Mouse (Mus musculus) neural tube, embryonic 12.5 days (tissue): ENCODE measurements around the gene Lnpk. TPM values are rescaled to one million over a fixed set of nuclear protein-coding genes. Genes with fewer than 3 reads are reported as not detected.

Experiments
- ATAC-seq: fragments of 200-750 bp; cut with Nextera tagmentation; 2 replicates; pipeline ENCODE4 v1.8.0; 2017; ENCODE audit warnings: low read depth, mild to moderate bottlenecking, moderate TSS enrichment, moderate library complexity; ENCODE audit not compliant: low FRiP score
- H3K27ac ChIP-seq: fragments of 300-500 bp; sonication (generic); 2 replicates; pipeline ENCODE4 v1.5.1; 2016
- H3K27me3 ChIP-seq: fragments of 300-500 bp; sonication (generic); replicated peaks from 2 replicates; pipeline ENCODE4 v1.6.1; 2016; ENCODE audit warnings: mild to moderate bottlenecking
- H3K36me3 ChIP-seq: fragments of 300-500 bp; sonication (generic); 2 replicates; pipeline ENCODE4 v1.6.1; 2016; ENCODE audit warnings: mild to moderate bottlenecking
- H3K4me1 ChIP-seq: fragments of 300-500 bp; sonication (generic); 2 replicates; pipeline ENCODE4 v1.6.1; 2016
- H3K4me2 ChIP-seq: fragments of 300-500 bp; sonication (generic); replicated peaks from 2 replicates; pipeline ENCODE4 v1.6.1; 2016; ENCODE audit warnings: mild to moderate bottlenecking
- H3K4me3 ChIP-seq: fragments of 300-500 bp; sonication (generic); 2 replicates; pipeline ENCODE4 v1.5.1; 2016
- H3K9ac ChIP-seq: fragments of 300-500 bp; sonication (generic); 2 replicates; pipeline ENCODE4 v1.6.1; 2016; ENCODE audit warnings: mild to moderate bottlenecking
- H3K9me3 ChIP-seq: fragments of 300-500 bp; sonication (generic); 2 replicates; pipeline ENCODE4 v1.6.1; 2016; ENCODE audit warnings: mild to moderate bottlenecking
- WGBS: fragments of 180-500 bp; shearing (Covaris S2); methylation state at CpG from one replicate; pipeline ENCODE4 v1.1.7; 2016; 5-methylcytosine and 5-hydroxymethylcytosine counted together
- polyA plus RNA-seq: library from polyadenylated mRNA; unstranded; fragments of >200 nt; fragmentation: Nextera tagmentation; extraction: Ambion mirVana; gene quantifications from 2 replicates; pipeline ENCODE4 v1.2.1, GENCODE M21; 2016

Gene Lnpk
- polyA plus RNA-seq, 1 experiment from 2014 or later: 51.7 TPM

GRCm38 (mm10) chr2:74482651-74483050 lies 96.6 kb downstream of the Lnpk start:
- H3K36me3 ChIP-seq: no peaks in the 10 kb centered on the region
- H3K9ac ChIP-seq: no peak overlapping the region
- no peak overlapping the region for H3K4me3 ChIP-seq
- WGBS: 94% methylated on average over 10 of the region's 10 CpGs
- no peak for ATAC-seq
- no peak overlapping the region for H3K4me2 ChIP-seq
- no peak overlapping the region for H3K27ac ChIP-seq
- no peaks in the 10 kb centered on the region for H3K9me3 ChIP-seq
- H3K4me1 ChIP-seq: no peaks in the 10 kb centered on the region
- no peaks in the 10 kb centered on the region; the same call in 1 of the 2 replicates for H3K27me3 ChIP-seq

GRCm38 (mm10) chr2:74482086-74482485 lies 97.1 kb downstream of the Lnpk start:
- Histone ChIP-seq H3K27ac (no peak overlapping the region), H3K27me3 (no peaks in the 10 kb centered on the region; the same call in 1 of the 2 replicates), H3K4me3 (no peak overlapping the region), H3K4me2 (no peak overlapping the region), H3K9ac (no peak overlapping the region), H3K9me3 (no peaks in the 10 kb centered on the region), H3K4me1 (no peaks in the 10 kb centered on the region), H3K36me3 (no peaks in the 10 kb centered on the region)
- ATAC-seq: no peak
- WGBS: 91% methylated on average over 10 of the region's 10 CpGs

Other genes with a start within 250 kb of the Lnpk start
- 1.1 and 1.2 TPM in 2 replicates for gene Evx2, start 80.1 kb upstream of the Lnpk start, polyA plus RNA-seq
- gene Hoxd13, start 88.9 kb upstream of the Lnpk start, polyA plus RNA-seq: 0.57 and 2.5 TPM in 2 replicates
- gene Hoxd12, start 95.6 kb upstream of the Lnpk start, polyA plus RNA-seq: 4.1 and 8.0 TPM in 2 replicates
- gene Hoxd11, start 100.1 kb upstream of the Lnpk start, polyA plus RNA-seq: 19.1 and 25.2 TPM in 2 replicates
- gene Hoxd10, start 112.5 kb upstream of the Lnpk start, polyA plus RNA-seq: 48.9 and 49.0 TPM in 2 replicates
- gene Hoxd9, start 118.3 kb upstream of the Lnpk start, polyA plus RNA-seq: 34.4 and 36.8 TPM in 2 replicates
- gene Hoxd8, start 125.2 kb upstream of the Lnpk start, polyA plus RNA-seq: 20.8 and 21.4 TPM in 2 replicates
- gene Hoxd3, start 132.5 kb upstream of the Lnpk start, polyA plus RNA-seq: 55.9 and 68.9 TPM in 2 replicates
- gene Hoxd4, start 132.5 kb upstream of the Lnpk start, polyA plus RNA-seq: 14.2 and 16.0 TPM in 2 replicates
- 6.9 and 9.1 TPM in 2 replicates for gene Gm28230, start 147.3 kb upstream of the Lnpk start, polyA plus RNA-seq
- gene Hoxd1, start 183.5 kb upstream of the Lnpk start, polyA plus RNA-seq: 6.8 and 7.8 TPM in 2 replicates
- 139 and 144 TPM in 2 replicates for gene Mtx2, start 246.4 kb upstream of the Lnpk start, polyA plus RNA-seq